Mouse (Mus musculus) heart, postnatal 36 days (tissue): ENCODE data around the gene Lrrc36. TPM values are rescaled to one million over a fixed set of nuclear protein-coding genes. Genes with fewer than 3 reads are reported as not detected.
A peak's percentile ranks its signal among the peaks of the same experiment; 100 is the strongest.

Source experiments
- DNase-seq, 2 experiments: peaks; one replicate each; pipeline ENCODE4 v3.0.0; 2021 to 2022
- intact Hi-C: fragments of 180-260 bp; cut with DNase I; formaldehyde crosslinking; loops from one replicate; pipeline ENCODE4 v1.15.1; 2025
- total RNA-seq, 2 experiments: library from RNA; stranded (reverse); gene quantifications; 2 replicates each; pipeline ENCODE4 v1.2.3; 2021

Lrrc36 gene
- total RNA-seq, 2 experiments from 2014 or later, result 0.41 to 0.56 TPM

GRCm38 (mm10) chr8:105476628-105477413 lies 63.5 kb downstream of the Lrrc36 start:
- intact Hi-C loops, result loop anchor here (2.0 kb wide), 1 partner anchor 24 kb away; no protein-coding TSS in a partner anchor
- peak; percentile 71 to 76 for DNase-seq

DNA sequence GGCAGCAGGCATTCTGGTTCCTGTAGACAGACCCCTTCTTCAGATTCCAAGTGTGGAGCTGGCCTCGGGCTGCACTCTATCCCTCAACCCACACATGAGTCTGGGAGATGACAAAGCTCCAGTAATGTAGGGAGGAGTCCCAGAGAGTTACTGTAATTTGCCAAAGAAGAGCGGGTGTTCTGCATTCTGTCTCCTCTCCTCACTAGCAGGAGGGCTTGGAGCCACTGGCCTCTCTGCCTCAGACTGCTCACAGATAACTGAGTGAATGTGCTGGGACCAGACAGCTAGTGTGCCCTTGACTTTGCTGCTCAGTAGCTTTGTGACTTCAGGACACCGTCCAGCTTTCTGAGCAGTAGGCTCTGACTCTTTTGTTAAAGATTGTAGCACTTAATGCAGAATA lies 64.4 kb downstream of the Lrrc36 start:
- intact Hi-C loops, result loop anchor here (2.0 kb wide), 1 partner anchor 25 kb away; no protein-coding TSS in a partner anchor
- DNase-seq, result no peak

DNA sequence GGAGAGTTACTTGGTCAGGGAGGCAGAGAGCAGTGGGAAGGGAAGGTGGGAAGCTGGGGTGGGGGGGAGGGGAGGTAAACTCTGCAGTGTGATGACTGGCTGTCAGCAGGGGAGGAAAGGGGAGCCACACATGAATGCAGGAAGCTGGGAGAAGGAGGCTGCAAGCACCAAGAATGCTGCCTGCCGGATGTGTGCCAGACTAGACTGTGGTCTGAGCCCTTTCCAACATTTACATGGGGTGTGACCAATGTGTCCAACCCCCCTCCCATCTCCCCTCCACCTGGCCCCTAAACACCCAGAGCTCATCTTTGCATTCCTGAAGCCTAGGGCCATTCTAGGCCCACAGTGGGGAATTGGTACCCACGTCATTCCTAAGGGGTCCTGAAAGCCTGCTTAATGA lies 67.6 kb downstream of the Lrrc36 start:
- no peak for DNase-seq
- intact Hi-C loops, result no loop called here

- intact Hi-C loops, result no loop called here
- DNase-seq, result no peak
Measured at GRCm38 (mm10) chr8:105481453-105481852, 68.1 kb downstream of the Lrrc36 start.

DNA sequence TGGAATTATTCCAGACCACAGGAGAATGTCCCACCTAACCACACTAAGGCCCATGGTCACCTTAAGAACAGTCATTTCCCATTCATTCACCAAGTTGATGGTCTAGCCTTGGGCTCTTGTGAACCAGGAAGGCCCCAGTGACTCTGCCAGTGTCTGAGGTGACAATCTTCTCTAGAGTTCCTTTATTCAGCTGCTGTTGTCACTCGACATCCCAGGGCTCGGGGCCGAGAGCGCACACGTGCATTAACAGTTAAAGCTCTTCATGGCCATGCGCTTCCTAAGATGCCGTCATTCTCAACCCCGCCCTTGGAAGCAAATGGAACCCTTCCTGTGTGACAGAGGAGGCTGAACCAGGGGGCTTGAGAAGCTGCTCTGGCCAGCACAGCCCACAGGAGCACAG lies 68.8 kb downstream of the Lrrc36 start:
- no peak for DNase-seq

DNA sequence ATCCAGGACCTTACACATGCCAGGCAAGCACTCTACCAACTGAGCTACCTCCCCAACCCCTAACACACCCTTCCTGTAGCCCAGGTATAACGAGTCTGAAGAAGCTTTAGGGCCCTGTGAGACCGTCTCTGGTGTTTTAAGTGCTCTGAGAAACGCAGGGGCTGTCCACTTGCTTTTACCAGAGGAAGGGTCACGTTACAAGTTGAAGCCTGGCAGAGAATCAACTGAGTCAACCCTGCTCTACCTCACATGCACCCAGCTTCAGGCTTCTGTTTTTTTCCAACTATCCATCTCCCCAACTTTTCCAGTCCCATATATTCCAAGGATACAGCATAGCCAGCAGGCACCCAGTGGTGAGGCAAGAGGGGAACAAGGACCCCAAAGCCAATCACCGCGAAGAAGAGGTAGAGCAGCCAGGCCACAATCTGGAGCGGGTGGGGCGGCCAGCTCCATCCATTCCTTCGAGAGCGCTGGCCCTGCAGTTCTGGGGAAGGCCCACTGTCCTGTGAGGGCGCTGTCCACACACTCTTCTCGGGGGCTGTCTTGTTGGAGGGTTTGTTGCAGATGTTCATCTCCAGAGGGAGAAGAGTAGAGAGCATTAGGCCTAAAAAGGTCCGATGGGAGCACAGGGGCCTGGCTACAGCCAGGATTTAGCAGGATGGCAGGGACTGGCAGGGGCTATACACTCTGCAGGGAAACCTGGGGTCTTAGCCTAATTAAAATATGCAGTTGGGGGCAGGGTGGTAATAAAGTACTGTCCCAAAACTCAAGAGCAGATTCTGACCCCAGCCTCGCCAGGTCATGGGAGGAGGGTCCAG lies 70.0 kb downstream of the Lrrc36 start:
- peak; percentile 64 to 66 for DNase-seq
- intact Hi-C loops, result loop anchor here (2.0 kb wide), 3 partner anchors 31 to 71 kb away; no protein-coding TSS in a partner anchor

More for the DNA sequence above, 68.8 kb downstream of the Lrrc36 start:
- intact Hi-C loops, result no loop called here

DNA sequence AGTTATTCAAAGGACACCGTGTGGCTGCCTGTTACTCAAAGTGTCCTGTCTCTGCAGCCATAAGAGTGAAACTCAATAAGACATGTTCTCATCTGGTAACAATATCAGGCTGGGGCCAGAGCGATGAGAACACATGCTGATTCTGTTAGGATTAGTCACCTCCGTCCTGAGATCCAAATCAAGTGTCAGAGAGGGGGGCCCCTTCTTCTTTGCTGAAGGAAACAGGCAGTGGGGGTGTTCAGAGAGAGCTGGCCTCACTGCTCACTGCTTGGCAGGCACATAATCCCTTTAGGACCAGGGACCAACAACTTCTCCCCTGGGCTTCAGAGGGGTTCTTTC lies 70.6 kb downstream of the Lrrc36 start:
- no peak for DNase-seq
- intact Hi-C loops, result loop anchor here (2.0 kb wide), 3 partner anchors 31 to 71 kb away; no protein-coding TSS in a partner anchor

DNA sequence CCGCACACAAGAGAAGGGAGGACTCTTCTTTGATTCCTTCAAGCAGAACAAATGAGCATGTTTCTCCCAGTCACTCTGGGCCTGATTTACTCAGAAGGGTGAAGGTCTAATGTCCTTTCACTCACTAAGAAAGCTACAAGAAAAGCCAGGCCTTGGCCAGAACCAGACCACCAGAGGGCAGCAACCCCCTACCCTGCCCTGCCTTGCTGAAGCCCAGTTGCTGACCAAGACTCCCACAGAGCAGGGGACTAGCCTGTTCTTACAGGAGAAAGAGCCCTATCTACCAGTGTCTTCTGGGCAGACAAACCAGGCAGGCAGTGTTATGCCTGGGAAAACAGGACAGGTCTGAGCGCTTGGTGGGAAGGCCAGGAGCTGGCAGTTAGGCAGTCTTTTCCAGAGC lies 71.0 kb downstream of the Lrrc36 start:
- intact Hi-C loops, result loop anchor here (2.0 kb wide), 3 partner anchors 30 to 70 kb away; no protein-coding TSS in a partner anchor
- peak; percentile 70 for DNase-seq

- intact Hi-C loops, result no loop called here
- no peak for DNase-seq
Measured at GRCm38 (mm10) chr8:105488082-105488481, 74.7 kb downstream of the Lrrc36 start.

- DNase-seq, result no peak
- intact Hi-C loops, result no loop called here
Measured at GRCm38 (mm10) chr8:105489281-105489680, 75.9 kb downstream of the Lrrc36 start.

GRCm38 (mm10) chr8:105493495-105493894 lies 80.1 kb downstream of the Lrrc36 start:
- no peak for DNase-seq
- intact Hi-C loops, result no loop called here

- no peak for DNase-seq
Measured at GRCm38 (mm10) chr8:105494566-105494965, 81.2 kb downstream of the Lrrc36 start.

DNA sequence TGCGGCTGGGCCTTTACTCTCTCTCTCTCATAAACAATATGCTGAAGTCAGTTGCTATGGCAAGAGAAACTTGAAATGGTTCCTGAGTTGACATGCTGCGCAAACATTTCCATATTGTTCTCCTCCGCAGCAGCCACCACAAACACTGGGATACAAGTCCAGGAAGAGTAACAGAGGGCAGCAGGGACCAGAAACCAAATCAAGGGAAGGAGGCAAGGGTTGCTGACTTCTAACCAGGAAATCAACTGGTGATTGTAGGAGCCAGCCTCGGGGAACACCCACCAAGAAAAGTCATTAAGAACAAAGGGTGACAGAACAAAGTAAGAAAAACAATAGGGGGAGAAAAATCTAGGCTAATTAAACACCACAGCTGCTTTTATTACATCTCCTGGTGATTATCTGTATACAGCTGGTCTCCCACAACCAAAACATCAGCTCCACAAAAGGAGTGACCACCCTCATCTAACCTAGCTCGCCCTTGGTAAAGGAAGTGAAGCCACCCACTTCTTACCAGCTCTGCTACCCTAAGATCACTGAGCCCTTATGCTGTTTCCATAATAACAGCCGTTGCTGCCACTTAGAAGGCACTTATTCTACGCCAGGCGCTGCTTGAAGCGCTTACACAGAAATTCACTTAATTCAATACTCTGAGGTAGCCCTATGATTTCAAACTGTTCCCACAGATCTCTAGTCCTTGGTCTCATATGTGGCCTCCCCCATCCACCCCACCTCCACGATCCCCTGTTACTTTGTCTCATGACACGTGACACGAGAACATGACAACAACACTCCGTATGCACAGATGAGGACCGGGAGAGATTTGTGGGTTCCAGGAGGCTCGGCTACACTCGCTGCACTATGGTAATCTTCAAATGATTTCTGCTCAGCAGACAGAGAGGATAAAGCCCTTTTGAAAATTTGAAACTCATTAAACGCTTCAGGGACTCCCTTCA lies 82.3 kb downstream of the Lrrc36 start:
- intact Hi-C loops, result no loop called here
- DNase-seq, result no peak

More at GRCm38 (mm10) chr8:105494566-105494965, 81.2 kb downstream of the Lrrc36 start:
- intact Hi-C loops, result no loop called here

DNA sequence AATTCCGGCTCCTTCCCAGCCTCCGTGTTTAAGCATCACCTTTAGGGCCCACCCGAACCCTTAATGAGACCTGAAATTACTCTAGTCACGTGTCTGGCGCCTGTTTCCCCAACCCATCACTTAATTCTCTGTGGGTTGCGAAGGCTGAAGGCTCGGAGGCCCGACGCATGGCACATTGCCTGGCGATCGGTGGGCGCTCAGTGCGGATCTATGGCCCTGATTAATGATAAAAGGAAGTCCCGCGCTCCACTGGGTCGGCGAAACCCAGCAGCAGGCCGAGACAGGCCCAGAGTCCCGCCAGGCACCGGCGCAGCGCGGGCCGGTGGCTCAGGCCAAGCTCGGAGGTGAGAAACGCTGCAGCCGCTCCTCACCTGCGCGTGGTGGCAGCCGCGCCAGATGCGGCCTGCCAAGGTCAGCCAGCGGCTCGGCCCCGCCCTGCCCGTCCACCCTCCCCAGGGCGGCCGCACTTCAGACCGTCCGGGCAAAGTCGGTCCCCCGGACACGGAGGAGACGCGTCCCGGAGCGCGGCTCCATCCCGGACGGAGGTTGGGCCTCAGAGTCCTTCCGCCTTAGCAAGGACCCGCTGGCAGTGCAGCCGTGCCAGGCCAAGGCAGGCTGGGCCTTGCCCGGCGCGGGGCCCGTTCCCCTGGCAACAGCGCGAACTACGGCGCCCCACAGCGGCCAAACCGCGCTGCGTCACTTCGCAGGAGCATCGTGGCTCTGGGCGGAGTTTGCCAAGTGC lies 83.2 kb downstream of the Lrrc36 start, which contains the start of gene Zdhhc1:
Gene Zdhhc1, minus strand, starts transcription at position 464 of the 742 bp plus-strand sequence.
- intact Hi-C loops, result no loop called here
- peak; percentile 93 to 96 for DNase-seq

DNA sequence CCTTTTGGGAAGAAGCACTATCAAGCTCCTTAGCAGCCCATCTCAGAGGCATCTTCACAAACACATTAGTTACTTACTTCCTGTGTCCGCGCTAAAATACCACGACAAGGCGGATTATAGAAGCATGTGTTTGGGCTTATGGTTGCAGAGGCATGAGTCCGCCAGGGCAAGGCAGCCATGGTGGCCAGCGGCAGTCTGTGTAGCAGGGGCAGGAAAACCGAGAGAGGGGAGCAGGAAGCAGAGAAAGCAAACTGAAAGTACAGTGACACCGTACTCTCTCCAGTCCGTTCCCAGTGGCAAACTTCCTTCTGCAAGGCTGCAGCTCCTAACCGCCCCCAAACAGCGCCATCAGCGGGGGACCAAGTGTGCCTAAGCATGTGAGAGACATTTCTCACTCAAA lies 86.4 kb downstream of the Lrrc36 start:
- no peak for DNase-seq
- intact Hi-C loops, result no loop called here

GRCm38 (mm10) chr8:105504617-105505016 lies 91.2 kb downstream of the Lrrc36 start:
- intact Hi-C loops, result no loop called here
- no peak for DNase-seq

DNA sequence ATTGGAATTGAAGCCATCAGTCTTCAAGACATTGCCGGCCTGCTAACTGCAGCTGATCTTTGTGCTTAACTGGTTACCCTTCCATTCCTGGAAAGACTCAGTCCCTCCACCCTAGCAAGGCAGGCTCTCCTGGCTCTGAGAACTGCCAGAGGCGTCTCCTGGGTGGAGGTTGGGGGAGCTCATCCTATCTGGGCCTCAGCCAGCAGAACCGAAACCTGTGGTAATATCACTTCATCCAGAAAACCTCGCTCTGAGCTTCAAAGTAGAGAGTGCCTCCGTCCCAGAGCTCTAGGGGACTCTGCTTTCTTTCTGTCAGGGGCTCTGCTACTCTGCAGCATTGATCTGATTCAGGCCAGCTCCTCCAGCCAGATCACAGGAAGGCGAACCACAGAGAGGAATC lies 93.6 kb downstream of the Lrrc36 start:
- no peak for DNase-seq
- intact Hi-C loops, result no loop called here

- intact Hi-C loops, result no loop called here
Measured at GRCm38 (mm10) chr8:105508758-105509157, 95.4 kb downstream of the Lrrc36 start.

GRCm38 (mm10) chr8:105509997-105510735 lies 96.8 kb downstream of the Lrrc36 start:
- intact Hi-C loops, result no loop called here
- DNase-seq, result no peak

More at GRCm38 (mm10) chr8:105508758-105509157, 95.4 kb downstream of the Lrrc36 start:
- DNase-seq, result no peak
